Mouse (Mus musculus) midbrain, embryonic 16.5 days (tissue): ENCODE data around the gene Bahd1. TPM values are rescaled to one million over a fixed set of nuclear protein-coding genes. Genes with fewer than 3 reads are reported as not detected.

Experiments used
- ATAC-seq: fragments of 200-750 bp; cut with Nextera tagmentation; 2 replicates; pipeline ENCODE4 v1.8.0; 2017; ENCODE audit warnings: moderate TSS enrichment
- H3K27ac ChIP-seq: fragments of 300-500 bp; sonication (generic); 2 replicates; pipeline ENCODE4 v1.5.1; 2014; ENCODE audit warnings: mild to moderate bottlenecking, low read length, mixed read lengths
- H3K27me3 ChIP-seq: fragments of 300-500 bp; sonication (generic); 2 replicates; pipeline ENCODE4 v1.6.1; 2014; ENCODE audit warnings: low read depth, low read length, mixed read lengths; ENCODE audit not compliant: control insufficient read depth, insufficient read depth
- H3K36me3 ChIP-seq: fragments of 300-500 bp; sonication (generic); 2 replicates; pipeline ENCODE4 v1.6.1; 2014; ENCODE audit warnings: mild to moderate bottlenecking, low read length, moderate library complexity, mixed read lengths; ENCODE audit not compliant: control insufficient read depth, insufficient read depth
- H3K4me1 ChIP-seq: fragments of 300-500 bp; sonication (generic); 2 replicates; pipeline ENCODE4 v1.6.1; 2014; ENCODE audit warnings: mild to moderate bottlenecking, low read length, mixed read lengths; ENCODE audit not compliant: control insufficient read depth, insufficient read depth
- H3K4me2 ChIP-seq: fragments of 300-500 bp; sonication (generic); 2 replicates; pipeline ENCODE4 v1.6.1; 2014; ENCODE audit warnings: mild to moderate bottlenecking, low read length, mixed read lengths
- H3K4me3 ChIP-seq: fragments of 300-500 bp; sonication (generic); 2 replicates; pipeline ENCODE4 v1.5.1; 2014; ENCODE audit warnings: low read depth, mild to moderate bottlenecking, low read length, moderate library complexity, mixed read lengths
- H3K9ac ChIP-seq: fragments of 300-500 bp; sonication (generic); 2 replicates; pipeline ENCODE4 v1.6.1; 2014; ENCODE audit warnings: low read depth, low read length, mixed read lengths
- H3K9me3 ChIP-seq: fragments of 300-500 bp; sonication (generic); replicated peaks from 2 replicates; pipeline ENCODE4 v1.6.1; 2014; ENCODE audit warnings: mild to moderate bottlenecking, low read length, mixed read lengths; ENCODE audit not compliant: control insufficient read depth, poor library complexity, severe bottlenecking
- WGBS: fragments of 180-500 bp; shearing (Covaris S2); extraction: QIAGEN DNeasy Blood & Tissue Kit; methylation state at CpG from one replicate; pipeline ENCODE4 v1.1.7; 2014; 5-methylcytosine and 5-hydroxymethylcytosine counted together
- polyA plus RNA-seq: library from polyadenylated mRNA; unstranded; fragments of >200 nt; fragmentation: Nextera tagmentation; extraction: Ambion mirVana; gene quantifications from 2 replicates; pipeline ENCODE4 v1.2.1, GENCODE M21; 2015

Gene Bahd1
- polyA plus RNA-seq, 1 experiment from 2014 or later: 6.9 TPM

DNA sequence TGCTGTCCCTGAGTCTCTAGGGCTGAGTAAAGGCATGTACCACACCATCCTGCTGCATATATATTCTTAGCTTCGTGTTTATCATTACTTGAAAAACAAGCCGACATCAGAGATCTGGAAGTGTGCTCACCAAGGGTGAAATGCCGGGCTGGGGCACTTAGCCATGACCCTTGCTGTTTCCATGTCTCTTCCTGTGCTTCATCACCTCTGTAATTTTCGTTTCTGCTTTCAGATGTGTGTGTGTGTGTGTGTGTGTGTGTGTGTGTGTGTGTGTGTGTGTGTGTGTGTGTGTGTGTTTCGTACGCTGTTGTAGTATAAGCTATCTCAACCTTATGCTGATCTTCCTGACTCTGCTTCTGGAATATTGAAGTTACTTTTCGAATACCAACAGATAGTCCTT, 41.2 kb downstream of the Bahd1 start:
- 79% methylated on average over 7 of the region's 7 CpGs for WGBS

DNA sequence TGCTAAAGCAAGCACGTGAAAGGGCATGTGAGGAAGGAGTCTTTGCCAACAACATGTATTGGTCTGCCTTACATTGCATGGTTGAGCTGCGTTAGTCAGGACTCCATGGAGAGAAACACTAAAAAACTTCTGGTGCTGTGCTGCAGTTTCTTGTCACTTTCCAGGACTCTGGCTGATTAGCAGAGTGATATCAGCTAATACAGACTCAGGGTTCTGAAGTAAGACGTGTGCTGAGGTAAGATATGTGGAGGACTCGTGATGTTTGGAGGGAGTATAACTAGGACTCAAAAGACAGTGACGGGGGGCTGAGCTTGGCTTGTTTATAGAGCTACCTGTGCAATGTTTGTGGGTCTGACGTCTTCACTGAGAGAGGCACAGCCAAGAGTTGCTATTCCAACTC, 43.1 kb downstream of the Bahd1 start:
- no peak overlapping the region for H3K4me3 ChIP-seq
- no peak overlapping the region for H3K9ac ChIP-seq
- H3K27ac ChIP-seq: no peak overlapping the region
- H3K9me3 ChIP-seq: no peaks in the 10 kb centered on the region
- no peak for ATAC-seq
- 91% methylated on average over 6 of the region's 6 CpGs for WGBS
- H3K4me1 ChIP-seq: no peaks in the 10 kb centered on the region
- no peaks in the 10 kb centered on the region for H3K27me3 ChIP-seq
- H3K36me3 ChIP-seq: no peaks in the 10 kb centered on the region
- no peak overlapping the region for H3K4me2 ChIP-seq

More for the DNA sequence above, 41.2 kb downstream of the Bahd1 start:
- Histone ChIP-seq H3K9me3 (no peaks in the 10 kb centered on the region), H3K9ac (no peak overlapping the region), H3K27me3 (no peaks in the 10 kb centered on the region), H3K4me3 (no peak overlapping the region), H3K4me1 (no peaks in the 10 kb centered on the region), H3K36me3 (no peaks in the 10 kb centered on the region), H3K27ac (no peak overlapping the region), H3K4me2 (no peak overlapping the region)
- ATAC-seq: no peak

DNA sequence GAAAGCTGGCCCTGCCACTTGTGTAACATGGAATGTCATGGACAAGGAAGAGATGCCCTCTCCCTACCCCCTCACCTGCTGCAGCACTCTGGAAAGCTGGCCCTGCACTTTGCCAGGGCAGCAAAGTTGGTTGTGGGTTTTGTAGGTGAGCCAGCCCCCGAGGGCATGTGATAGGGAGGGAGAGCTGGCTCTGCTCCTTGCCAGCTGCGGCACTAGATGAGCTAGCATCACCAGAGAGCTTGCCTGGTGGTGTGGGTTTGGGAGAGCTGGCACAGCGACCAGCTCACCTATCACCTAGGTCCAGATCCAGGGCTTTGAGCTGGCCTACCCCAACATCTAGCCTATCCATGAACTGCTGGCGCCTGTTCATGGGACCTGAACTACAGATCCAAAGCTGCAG, 48.6 kb downstream of the Bahd1 start:
- WGBS: 77% methylated on average over 4 of the region's 4 CpGs

DNA sequence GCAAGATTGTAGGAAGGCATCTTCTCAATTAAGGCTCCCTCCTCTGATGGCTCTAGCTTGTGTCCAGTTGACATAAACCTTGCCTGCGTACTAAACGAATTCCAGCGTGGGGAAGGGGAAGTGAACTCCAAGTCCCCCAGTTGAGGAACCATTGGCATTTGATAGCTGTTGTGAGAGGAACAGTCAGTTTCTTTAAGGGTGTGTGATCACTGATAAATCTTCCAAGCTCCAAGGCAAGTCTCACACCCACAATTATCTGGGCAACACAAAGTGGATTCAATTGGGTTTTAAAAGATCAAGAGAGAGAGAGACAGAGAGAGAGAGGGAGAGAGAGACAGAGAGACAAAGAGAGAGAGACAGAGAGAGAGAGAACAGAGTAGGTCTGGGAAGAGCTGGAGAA, 49.5 kb downstream of the Bahd1 start:
- H3K27ac ChIP-seq: no peak overlapping the region
- no peak for ATAC-seq
- H3K9ac ChIP-seq: no peak overlapping the region
- H3K4me1 ChIP-seq: no peaks in the 10 kb centered on the region
- no peaks in the 10 kb centered on the region for H3K27me3 ChIP-seq
- H3K36me3 ChIP-seq: no peaks in the 10 kb centered on the region
- no peak overlapping the region for H3K4me2 ChIP-seq
- H3K9me3 ChIP-seq: no peaks in the 10 kb centered on the region
- no peak overlapping the region for H3K4me3 ChIP-seq
- 85% methylated on average over 3 of the region's 3 CpGs for WGBS

More for the DNA sequence above, 48.6 kb downstream of the Bahd1 start:
- Histone ChIP-seq H3K4me3 (no peak overlapping the region), H3K27ac (no peak overlapping the region), H3K36me3 (no peaks in the 10 kb centered on the region), H3K27me3 (no peaks in the 10 kb centered on the region), H3K4me2 (no peak overlapping the region), H3K9me3 (no peaks in the 10 kb centered on the region), H3K9ac (no peak overlapping the region), H3K4me1 (no peaks in the 10 kb centered on the region)
- no peak for ATAC-seq

DNA sequence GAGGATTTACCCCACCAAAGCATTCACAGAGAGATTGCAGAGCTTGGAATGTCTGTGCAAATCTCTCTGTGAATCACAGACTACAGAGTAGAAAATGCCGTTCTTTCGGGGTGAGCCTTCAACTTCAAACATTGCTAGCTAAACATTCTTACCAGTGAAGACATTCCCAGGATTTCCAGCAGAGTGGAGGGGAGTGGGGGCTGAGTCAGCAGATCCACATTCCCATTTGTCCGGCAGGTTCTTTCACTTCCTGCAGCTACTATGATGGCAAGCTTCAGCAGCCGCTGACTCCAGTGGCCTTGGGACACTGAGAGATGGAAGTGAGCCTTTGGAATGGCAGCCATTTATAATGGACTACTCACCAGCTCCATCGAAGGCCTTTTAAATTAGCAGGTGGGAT, 56.3 kb downstream of the Bahd1 start:
- 84% methylated on average over 5 of the region's 5 CpGs for WGBS
- no peak for ATAC-seq
- Histone ChIP-seq H3K9ac (no peak overlapping the region), H3K4me2 (no peak overlapping the region), H3K27me3 (no peaks in the 10 kb centered on the region), H3K4me1 (no peaks in the 10 kb centered on the region), H3K9me3 (no peaks in the 10 kb centered on the region), H3K36me3 (no peaks in the 10 kb centered on the region), H3K4me3 (no peak overlapping the region), H3K27ac (no peak overlapping the region)

DNA sequence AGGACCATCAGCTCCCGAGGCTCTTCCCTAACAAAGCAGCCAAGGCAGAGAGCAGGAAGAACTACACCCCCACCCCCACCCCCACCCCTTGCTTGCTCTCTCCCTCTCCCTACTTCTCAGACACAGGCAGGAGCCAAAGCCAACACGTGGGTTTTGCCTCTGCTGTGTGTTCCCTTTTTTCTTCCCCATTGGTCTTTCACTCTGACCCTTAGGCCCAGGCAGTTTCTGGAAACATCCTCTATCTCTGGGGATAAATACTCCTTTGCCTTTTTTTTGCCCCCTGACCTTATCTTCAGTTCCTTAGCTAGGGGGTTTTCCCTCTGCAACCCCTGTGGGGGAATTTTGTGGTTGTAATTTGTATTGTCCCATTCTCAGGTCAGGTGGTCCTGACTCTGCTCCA, 59.5 kb downstream of the Bahd1 start:
- no peak for ATAC-seq
- Histone ChIP-seq H3K36me3 (no peaks in the 10 kb centered on the region), H3K9ac (no peak overlapping the region), H3K4me3 (no peak overlapping the region), H3K4me1 (no peaks in the 10 kb centered on the region), H3K27me3 (no peaks in the 10 kb centered on the region), H3K27ac (no peak overlapping the region), H3K9me3 (no peaks in the 10 kb centered on the region), H3K4me2 (no peak overlapping the region)
- WGBS: 18% methylated on average over 2 of the region's 2 CpGs

DNA sequence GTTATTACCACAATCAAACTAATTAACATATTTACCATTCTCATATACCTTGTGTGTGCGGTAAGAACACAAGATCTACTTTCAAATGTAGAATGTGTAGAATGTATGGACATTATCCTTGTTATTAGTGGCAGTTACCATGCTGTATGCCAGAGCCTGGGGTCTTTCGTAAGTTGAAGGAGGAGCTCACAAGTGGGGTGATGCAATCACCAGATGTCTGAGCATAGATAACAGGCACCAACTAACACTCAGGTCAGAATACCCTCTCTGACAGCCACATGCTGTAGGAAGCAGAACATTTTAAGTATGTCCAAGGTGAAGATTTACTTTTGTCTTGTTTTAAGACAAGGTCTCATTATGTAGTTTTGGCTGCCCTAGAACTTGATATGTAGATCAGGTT, 60.2 kb downstream of the Bahd1 start:
- no peak for ATAC-seq
- Histone ChIP-seq H3K4me1 (no peaks in the 10 kb centered on the region), H3K27ac (no peak overlapping the region), H3K4me2 (no peak overlapping the region), H3K9me3 (no peaks in the 10 kb centered on the region), H3K9ac (no peak overlapping the region), H3K36me3 (no peaks in the 10 kb centered on the region), H3K27me3 (no peaks in the 10 kb centered on the region), H3K4me3 (no peak overlapping the region)
- WGBS: 91% methylated on average over 2 of the region's 2 CpGs

DNA sequence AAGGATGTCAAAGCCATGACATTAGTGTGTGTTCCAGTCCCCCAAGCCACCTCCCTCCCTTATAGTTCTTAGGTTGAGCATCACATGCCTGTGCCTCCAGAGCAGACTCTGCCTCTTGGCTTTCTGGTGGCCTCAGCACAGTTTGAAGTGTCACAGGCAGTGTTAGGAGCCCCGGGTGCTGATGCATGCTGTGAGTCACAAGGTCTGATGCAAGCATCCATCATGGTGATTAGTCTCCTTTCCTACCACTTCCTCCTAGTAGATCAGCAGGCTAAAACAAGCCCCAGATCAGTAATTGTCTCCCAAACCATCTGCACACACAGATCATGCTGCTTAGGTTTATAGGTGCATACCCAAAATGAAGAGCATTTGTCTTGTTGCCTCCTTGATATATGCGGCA, 61.4 kb downstream of the Bahd1 start:
- Histone ChIP-seq H3K9ac (no peak overlapping the region), H3K4me1 (no peaks in the 10 kb centered on the region), H3K27ac (no peak overlapping the region), H3K4me2 (no peak overlapping the region), H3K4me3 (no peak overlapping the region), H3K9me3 (no peaks in the 10 kb centered on the region), H3K36me3 (no peaks in the 10 kb centered on the region), H3K27me3 (no peaks in the 10 kb centered on the region)
- no peak for ATAC-seq
- 59% methylated on average over 2 of the region's 2 CpGs for WGBS

DNA sequence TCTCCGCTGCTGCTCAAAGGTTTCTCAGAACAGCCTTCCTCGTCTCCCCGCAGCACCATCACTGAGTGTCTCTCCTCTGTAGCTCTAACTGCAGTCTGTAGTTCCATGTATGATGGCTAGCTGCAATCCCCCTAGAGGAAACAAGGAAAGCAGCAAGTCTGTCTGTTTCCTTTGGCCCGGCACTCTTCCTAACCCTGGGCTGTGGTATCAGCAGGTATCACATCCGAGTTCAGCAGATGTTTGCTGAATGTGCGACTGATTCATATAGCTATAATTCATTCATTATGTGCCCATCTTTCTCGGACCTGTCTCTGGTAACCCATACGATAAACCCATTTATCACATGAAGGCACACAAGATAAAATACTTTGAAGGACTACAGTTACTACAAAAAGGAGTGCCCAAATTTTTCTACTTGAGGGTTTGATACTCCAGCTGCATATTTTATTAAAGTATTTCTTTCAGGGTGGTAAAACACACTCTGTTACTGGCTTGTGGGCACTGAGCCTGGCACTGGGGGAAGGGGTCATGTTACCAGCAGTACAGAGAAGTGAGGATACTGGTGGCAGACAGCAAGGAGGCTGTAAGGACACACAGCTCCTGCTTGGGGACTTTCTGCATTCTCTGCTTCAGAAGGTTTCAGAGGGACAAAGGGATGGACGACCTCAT, 63.0 kb downstream of the Bahd1 start:
- no peak overlapping the region for H3K9ac ChIP-seq
- 57% methylated on average over 9 of the region's 9 CpGs for WGBS
- H3K4me1 ChIP-seq: no peaks in the 10 kb centered on the region
- no peak overlapping the region for H3K4me2 ChIP-seq
- no peak for ATAC-seq
- H3K4me3 ChIP-seq: no peak overlapping the region
- no peaks in the 10 kb centered on the region for H3K27me3 ChIP-seq
- no peak overlapping the region for H3K27ac ChIP-seq
- no peaks in the 10 kb centered on the region for H3K36me3 ChIP-seq
- H3K9me3 ChIP-seq: no peaks in the 10 kb centered on the region
